Mouse (Mus musculus): Measurements from ENCODE around the gene Zfp869.
"Not testable (repeated sequence)": the region's sequence is repeated elsewhere in the genome, so short reads cannot be mapped to it uniquely, and the experiment has no call there.

Gene Zfp869

DNA sequence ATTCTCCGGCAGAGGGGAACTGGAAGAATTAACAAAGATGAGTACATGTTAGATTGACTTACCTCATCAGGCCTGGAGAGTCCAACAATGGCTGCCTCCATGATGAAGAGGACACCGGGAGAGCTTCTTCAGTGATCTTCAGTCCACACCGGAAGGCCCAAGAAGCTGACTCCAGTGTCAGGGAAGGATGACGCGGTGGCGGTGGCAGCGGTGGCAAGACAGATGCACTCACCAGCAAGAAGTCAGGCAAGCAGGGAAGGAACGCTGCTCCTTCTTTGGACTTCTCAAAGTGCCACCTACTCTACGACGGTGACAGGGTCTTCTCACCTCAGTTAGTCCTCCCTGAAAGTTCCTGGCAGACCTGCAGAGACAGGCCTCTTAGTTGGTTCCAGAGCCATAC lies at the start of gene Zfp869:
Gene Zfp869 (minus strand): TSS at position 101 of the 400 bp plus-strand sequence.
- not testable (repeated sequence) for DNase-seq

DNA sequence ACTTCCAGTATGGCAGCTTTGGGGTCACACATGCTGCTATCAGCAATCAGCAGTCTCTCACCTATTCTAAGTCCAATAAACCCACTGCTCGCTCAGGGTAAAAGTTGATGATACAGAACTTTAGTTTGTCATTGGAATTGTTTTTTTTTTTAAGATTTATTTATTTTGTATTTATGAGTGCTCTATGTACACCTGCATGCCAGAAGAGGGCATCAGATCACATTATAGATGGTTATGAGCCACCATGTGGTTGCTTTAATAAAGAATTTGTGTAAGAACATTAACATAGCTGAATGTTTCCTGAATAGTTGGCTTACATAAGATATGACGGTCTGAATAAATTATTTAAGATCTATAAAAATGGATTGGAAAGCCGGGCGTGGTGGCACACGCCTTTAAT lies 47.8 kb upstream of the Zfp869 start:
- DNase-seq = no peak

DNA sequence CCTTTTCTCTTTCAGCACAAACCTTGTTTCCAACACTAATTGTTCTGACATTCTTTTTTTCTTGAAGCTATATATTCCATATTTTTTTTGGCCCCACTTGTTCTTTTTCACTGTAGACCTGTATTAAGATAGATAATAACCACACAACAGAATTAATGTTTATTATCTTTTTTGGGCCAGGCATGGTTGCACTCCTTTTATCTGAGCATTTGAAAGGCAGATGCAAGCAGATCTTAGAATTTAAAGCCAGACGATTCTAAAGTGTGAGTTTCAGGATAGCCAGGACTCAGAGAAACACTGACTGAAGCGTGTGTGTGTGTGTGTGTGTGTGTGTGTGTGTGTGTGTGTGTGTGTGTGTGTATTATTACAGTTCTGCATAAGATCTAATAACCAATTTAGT lies 41.9 kb upstream of the Zfp869 start:
- no peak for DNase-seq

DNA sequence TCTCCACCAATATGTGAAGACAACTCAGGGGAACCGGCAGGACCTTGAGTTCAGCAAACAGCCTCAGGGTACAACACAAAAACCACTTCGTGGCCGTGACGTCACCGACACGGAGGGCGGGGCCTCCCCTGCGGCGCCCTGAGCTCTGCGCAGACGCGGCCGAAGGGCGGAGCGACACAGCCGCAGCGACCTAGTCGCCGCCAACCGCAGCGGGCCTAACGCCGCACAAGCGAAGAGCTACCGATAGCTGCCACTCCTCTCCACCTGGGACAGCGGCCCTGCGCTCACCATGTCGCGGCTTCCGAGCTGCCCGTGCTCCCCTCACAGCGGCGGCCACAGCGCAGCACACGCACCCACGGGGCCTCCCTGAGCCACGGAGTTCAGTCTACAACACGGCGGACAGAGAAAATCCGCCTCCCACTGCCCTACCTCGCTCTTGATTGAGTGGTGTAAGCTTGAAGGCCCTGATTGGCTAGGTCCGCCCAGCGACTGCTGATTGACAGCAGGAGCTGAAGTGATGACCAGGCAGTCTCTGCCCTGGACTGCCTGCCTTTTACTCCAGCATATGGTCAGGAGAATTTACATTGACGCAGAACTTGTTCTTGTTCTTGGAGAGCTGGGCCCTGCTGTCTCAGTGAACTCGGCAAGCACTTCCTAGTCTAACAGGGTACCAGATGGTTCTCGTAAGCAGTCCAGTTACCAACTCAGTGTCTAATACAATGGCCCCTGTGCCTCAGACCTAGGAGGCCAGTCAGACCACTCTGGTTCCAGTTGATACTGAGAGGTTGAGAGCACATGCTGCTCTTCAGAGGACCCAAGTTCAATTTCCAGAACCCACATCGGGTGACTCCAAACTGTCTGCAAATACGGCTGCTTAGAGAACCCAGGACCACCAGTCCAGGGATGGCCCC lies 39.3 kb upstream of the Zfp869 start, which contains the start of gene Zfp963:
Gene Zfp963 (minus strand): TSS at position 427 of the 911 bp plus-strand sequence.
- peak; percentile 97 for DNase-seq

DNA sequence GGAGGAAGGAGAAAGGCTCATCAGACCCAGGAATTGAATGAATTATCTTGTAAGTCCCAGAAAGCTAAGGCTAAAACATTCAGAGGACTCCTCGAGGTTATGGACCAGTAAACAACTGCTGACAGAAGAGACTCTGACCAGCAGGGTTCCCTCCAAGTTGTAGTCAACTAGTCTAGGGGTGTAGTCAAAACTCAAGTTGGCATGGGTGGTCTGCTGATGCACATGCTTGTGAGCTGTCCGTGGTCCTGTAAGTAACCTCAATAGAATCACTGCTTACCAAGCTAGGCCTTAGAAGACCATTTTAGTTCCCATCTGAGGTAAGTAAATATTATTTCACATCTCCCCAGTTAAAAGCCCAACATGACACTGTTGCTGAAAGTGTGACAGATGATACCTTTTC lies 30.7 kb upstream of the Zfp869 start:
- no peak for DNase-seq

DNA sequence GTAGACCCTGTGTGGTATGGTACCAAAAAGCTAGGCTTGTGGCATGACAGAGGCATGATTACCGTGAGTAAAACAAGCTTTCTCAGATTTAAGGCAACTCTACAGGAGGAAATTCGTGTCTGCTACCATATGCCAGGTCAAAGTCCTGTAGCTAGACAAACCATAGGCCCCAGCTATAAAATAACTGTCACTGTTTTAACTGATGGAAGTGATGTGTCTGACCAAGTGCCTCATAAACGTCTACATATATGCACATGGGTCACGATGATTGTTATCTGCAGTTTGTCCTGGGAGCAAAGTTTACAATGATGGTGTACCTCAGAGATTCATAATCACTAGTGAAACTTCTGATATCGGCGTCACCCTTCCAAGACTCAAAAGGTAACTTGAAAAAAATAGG lies 30.2 kb upstream of the Zfp869 start:
- DNase-seq = no peak

DNA sequence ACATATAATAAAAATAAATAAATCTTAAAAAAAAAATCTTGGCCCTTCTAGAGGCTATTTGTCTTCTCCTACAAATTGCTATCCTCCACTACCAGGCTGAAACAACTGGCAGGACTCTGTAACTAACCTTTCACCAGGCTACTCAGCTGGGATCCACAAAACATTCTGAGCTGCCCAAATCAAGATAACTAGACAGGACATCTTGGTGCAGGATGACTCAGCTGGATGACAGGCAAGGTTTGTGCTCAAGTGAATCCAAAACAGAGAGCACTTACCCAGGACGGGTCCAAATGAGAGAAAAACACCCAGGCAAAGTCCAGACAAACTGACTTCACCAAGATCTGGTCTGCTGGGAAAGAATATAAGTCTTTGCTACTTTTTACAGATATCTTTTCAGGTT lies 25.0 kb upstream of the Zfp869 start:
- DNase-seq = no peak

DNA sequence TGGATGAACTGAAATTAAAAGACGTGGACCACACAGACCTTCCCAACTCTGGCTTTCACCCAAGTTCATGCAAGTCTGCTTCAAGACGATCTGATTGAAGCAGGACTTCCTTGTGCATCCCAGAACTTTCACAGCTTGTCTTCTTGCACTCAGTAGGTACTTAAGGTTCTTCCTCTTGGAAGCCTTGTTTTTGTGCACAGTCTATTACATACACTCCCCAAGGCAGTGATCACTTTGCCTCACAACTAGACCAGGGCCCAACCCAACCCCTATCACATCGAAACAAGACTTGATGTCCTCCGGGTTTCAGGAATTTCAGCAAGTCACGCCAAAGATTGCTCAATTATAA lies 6.7 kb upstream of the Zfp869 start:
- no peak for DNase-seq

DNA sequence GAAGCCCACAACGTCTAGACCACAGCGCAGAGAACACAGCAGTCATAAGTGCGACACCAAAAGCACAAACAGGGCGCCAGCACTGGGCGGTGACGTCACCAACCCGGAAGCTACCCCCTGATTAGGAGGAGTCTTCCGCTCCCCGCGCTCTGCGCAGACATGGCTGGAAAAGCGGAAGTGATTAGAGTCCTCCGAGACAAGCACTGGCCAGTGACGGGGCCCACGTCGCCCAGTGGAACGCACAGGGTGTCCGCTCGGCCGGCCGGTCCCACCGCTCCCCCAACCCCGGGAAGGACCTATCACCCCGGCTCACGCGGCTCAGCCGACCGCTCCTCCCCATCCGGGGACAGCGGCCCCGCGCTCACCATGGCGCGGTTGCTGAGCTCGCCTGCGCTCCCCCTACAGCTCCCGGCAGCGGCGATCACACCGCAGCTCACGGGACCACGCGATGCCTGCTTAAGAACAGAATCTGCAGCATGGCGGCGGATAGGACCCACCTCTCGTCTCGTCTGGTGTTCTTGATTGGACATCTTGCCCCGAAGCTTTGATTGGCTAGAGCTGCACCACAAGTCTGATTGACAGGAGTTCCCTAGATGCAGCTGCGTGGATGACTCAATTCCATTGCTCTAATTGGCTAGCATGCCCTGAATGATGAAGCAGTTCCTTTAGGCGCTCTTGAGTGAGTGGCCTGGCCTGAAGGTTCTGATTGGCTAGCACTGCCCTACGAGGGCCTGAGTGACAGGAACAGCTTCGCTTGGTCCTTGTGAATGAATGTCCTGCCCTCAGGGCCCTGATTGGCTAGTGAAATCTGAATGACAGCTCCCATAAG lies 6.1 kb upstream of the Zfp869 start:
- DNase-seq = peak; percentile 99

DNA sequence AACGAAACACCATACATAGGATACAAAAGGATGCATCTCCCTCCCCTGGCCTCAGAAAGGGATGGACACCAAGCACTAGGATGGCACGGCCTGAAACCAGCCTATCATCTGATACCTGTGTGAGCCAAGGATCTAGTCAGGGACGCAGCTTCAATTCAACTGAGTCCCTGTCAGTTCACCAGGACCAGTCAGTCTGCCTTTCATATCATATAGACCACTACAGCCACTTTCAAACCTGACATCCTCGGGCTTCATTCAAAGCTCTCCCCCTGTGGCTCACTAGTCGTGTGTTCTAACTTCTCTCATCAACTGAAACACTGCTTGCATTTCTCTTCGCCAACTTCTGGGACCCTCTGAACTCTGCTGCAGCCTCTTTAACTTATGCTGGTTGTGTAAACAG lies 4.8 kb upstream of the Zfp869 start:
- DNase-seq = no peak

DNA sequence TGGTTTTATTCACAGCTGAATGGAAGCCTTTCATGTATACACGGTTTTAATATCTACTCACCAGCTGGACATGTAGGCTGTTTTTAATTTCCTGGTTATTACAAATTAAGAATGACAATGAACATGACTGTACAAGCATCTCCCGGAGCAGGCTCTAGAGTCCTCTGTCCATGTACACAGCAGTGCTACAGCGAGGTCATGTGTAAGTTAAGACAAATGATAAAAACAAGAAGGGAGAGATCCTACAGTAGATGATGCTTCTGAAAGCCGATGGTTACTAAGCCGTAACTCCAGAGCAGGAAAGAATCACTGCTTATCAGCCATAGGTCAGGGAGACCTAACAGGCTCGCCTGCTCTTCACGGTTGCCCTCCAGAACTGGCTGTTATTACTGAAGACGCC lies 3.0 kb upstream of the Zfp869 start:
- DNase-seq = no peak

DNA sequence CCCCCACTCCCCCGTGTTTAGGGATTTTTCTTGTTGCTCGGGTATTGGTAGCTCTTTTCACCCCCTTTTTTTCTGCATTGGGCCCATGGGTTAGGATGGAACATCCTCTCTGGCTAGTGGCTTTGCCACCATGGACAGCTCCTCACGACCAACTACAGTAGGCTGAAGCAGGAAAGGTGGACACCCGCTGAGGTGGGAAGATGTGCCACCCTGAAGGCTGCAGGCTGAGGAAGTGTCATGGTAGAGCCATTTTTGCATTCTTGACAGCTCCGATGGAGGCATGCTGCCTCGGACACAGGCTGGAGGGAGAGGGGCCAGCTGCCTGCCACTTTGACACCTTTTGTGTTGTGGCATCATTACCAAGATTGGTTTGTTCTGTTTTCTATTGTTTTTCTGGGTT lies 8.7 kb downstream of the Zfp869 start:
- no peak for DNase-seq

DNA sequence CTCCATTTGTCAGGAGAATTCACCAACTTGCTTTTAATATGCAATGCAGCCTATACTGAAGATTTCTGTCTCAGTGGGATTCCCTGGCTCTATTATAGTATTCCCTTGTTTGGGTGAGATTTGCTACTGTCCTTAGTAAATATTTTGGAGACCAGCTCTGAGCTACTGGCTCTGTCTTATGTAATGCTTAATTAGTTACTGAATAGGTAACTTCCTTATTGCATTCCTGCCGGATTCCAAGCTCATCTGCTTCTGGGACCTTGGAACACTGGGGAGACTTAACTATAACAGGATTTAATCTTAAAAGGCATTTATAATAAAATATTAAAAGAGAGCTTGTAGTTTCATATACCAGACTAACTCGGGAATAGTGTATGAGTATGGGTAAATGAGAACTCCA lies 45.5 kb downstream of the Zfp869 start:
- not testable (repeated sequence) for DNase-seq

DNA sequence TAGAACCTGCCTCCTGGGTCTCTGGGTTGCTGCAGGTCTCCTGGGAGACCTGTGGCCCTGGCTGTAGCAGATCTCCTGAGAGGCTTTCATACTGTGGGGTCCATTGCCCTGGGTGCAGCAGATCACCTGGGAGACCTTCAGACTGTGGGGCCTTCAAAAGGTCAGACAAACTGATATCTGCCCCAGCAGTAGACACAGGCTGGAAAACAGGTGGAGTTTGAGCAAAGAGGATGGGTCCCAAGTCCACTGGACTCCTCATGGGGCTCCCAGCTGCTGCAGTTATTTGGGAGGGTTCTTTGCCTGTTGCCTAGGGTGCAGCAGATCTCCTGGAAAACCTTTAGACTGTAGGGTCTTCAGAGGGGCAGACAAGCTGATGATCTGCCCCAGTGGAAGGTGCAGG lies 49.2 kb downstream of the Zfp869 start:
- no peak for DNase-seq

Measured in lung, postnatal 36 days (tissue).